Mouse (Mus musculus) embryonic fibroblast, embryonic 13.5 days (primary cell): ENCODE data around the gene G6pc2.

Experiments
- CTCF ChIP-seq: IDR thresholded peaks from 2 replicates; pipeline ENCODE4 v1.5.1; 2011; ENCODE audit warnings: mild to moderate bottlenecking, control low read depth, low read length, moderate library complexity, borderline replicate concordance; ENCODE audit not compliant: insufficient read depth
- POLR2A ChIP-seq: IDR thresholded peaks from 2 replicates; pipeline ENCODE4 v1.6.1; 2011; ENCODE audit warnings: low read depth, mild to moderate bottlenecking, control low read depth, low read length, moderate library complexity

- TF ChIP-seq CTCF (no peak), POLR2A (no peak)
These were observed 17.3 kb upstream of the G6pc2 start for GRCm38 (mm10) chr2:69193555-69193954.
